Mouse (Mus musculus): ENCODE data around the gene Faah. TPM values are rescaled to one million over a fixed set of nuclear protein-coding genes. Genes with fewer than 3 reads are reported as not detected.

Faah gene
- polyA plus RNA-seq, 1 experiment from 2014 or later: 8.3 TPM

- Histone ChIP-seq H3K4me1 (replicated peaks; ENCODE audit: control insufficient read depth, insufficient read depth) (no peaks in the 10 kb centered on the region), H3K27me3 (ENCODE audit: control insufficient read depth, insufficient read depth, low read length) (no peaks in the 10 kb centered on the region), H3K4me3 (ENCODE audit: low read depth, low read length) (no peak overlapping the region), H3K4me2 (replicated peaks; ENCODE audit: low read depth) (no peak overlapping the region), H3K36me3 (ENCODE audit: control insufficient read depth, insufficient read depth, low read length) (peaks cover 7% of the 10 kb centered on the region; the same call in 1 of the 2 replicates), H3K9ac (ENCODE audit: low read length) (no peak overlapping the region), H3K27ac (replicated peaks) (no peak overlapping the region), H3K9me3 (ENCODE audit: control insufficient read depth, low read length) (no peaks in the 10 kb centered on the region)
- TF ChIP-seq CTCF (IDR thresholded peaks at IDR 0.05; ENCODE audit: low read depth) (no peak), EP300 (optimal IDR thresholded peaks at IDR 0.05) (no peak)
- ATAC-seq (ENCODE audit: low FRiP score, low TSS enrichment): no peak
- WGBS: 65% methylated on average over 2 of the region's 2 CpGs
- no peak for DNase-seq (ENCODE audit: low spot score)
These were observed 22.7 kb upstream of the Faah start for GRCm38 (mm10) chr4:116040466-116040865.

- no peaks in the 10 kb centered on the region for H3K27me3 ChIP-seq (ENCODE audit: control insufficient read depth, insufficient read depth, low read length)
- no peak for DNase-seq (ENCODE audit: low spot score)
- H3K36me3 ChIP-seq (ENCODE audit: control insufficient read depth, insufficient read depth, low read length): peaks cover 10% of the 10 kb centered on the region
- H3K9ac ChIP-seq (ENCODE audit: low read length): no peak overlapping the region
- H3K4me3 ChIP-seq (ENCODE audit: low read depth, low read length): no peak overlapping the region
- H3K4me1 ChIP-seq (replicated peaks; ENCODE audit: control insufficient read depth, insufficient read depth): no peaks in the 10 kb centered on the region
- TF ChIP-seq EP300 (optimal IDR thresholded peaks at IDR 0.05) (no peak), CTCF (IDR thresholded peaks at IDR 0.05; ENCODE audit: low read depth) (no peak)
- no peak overlapping the region for H3K4me2 ChIP-seq (replicated peaks; ENCODE audit: low read depth)
- WGBS: 88% methylated on average over 5 of the region's 5 CpGs
- no peak for ATAC-seq (ENCODE audit: low FRiP score, low TSS enrichment)
- H3K9me3 ChIP-seq (ENCODE audit: control insufficient read depth, low read length): no peaks in the 10 kb centered on the region
- H3K27ac ChIP-seq (replicated peaks): no peak overlapping the region
These were observed 15.6 kb upstream of the Faah start for GRCm38 (mm10) chr4:116033374-116033773.

- DNase-seq (ENCODE audit: low spot score) (no peak), ATAC-seq (ENCODE audit: low FRiP score, low TSS enrichment) (no peak)
- H3K9ac ChIP-seq (ENCODE audit: low read length): no peak overlapping the region
- H3K4me2 ChIP-seq (replicated peaks; ENCODE audit: low read depth): no peak overlapping the region
- no peaks in the 10 kb centered on the region for H3K4me1 ChIP-seq (replicated peaks; ENCODE audit: control insufficient read depth, insufficient read depth)
- peaks cover 10% of the 10 kb centered on the region for H3K36me3 ChIP-seq (ENCODE audit: control insufficient read depth, insufficient read depth, low read length)
- no peak overlapping the region for H3K4me3 ChIP-seq (ENCODE audit: low read depth, low read length)
- TF ChIP-seq EP300 (optimal IDR thresholded peaks at IDR 0.05) (no peak), CTCF (IDR thresholded peaks at IDR 0.05; ENCODE audit: low read depth) (no peak)
- no peaks in the 10 kb centered on the region for H3K9me3 ChIP-seq (ENCODE audit: control insufficient read depth, low read length)
- no peak overlapping the region for H3K27ac ChIP-seq (replicated peaks)
- no peaks in the 10 kb centered on the region for H3K27me3 ChIP-seq (ENCODE audit: control insufficient read depth, insufficient read depth, low read length)
- 88% methylated on average over 9 of the region's 9 CpGs for WGBS
These were observed 15.2 kb upstream of the Faah start for GRCm38 (mm10) chr4:116032906-116033305.

- DNase-seq (ENCODE audit: low spot score) (peak; percentile 86), ATAC-seq (ENCODE audit: low FRiP score, low TSS enrichment) (peak; percentile 84)
- under 1% methylated on average over 49 of the region's 60 CpGs for WGBS
These were observed 325 bp downstream of the Faah start for GRCm38 (mm10) chr4:116017300-116017901.

GRCm38 (mm10) chr4:116016862-116017299 lies 845 bp downstream of the Faah start:
- H3K4me2 ChIP-seq (replicated peaks; ENCODE audit: low read depth): peak overlapping the region; percentile 96
- no peaks in the 10 kb centered on the region for H3K36me3 ChIP-seq (ENCODE audit: control insufficient read depth, insufficient read depth, low read length)
- DNase-seq (ENCODE audit: low spot score): no peak
- ATAC-seq (ENCODE audit: low FRiP score, low TSS enrichment): peak; percentile 28; the same call in 1 of the 2 replicates
- H3K4me3 ChIP-seq (ENCODE audit: low read depth, low read length): peak overlapping the region; percentile 58
- no peak overlapping the region; the same call in 1 of the 2 replicates for H3K9ac ChIP-seq (ENCODE audit: low read length)
- TF ChIP-seq EP300 (optimal IDR thresholded peaks at IDR 0.05) (no peak), CTCF (IDR thresholded peaks at IDR 0.05; ENCODE audit: low read depth) (no peak)
- H3K27ac ChIP-seq (replicated peaks): no peak overlapping the region
- H3K27me3 ChIP-seq (ENCODE audit: control insufficient read depth, insufficient read depth, low read length): no peaks in the 10 kb centered on the region
- H3K9me3 ChIP-seq (ENCODE audit: control insufficient read depth, low read length): no peaks in the 10 kb centered on the region
- no peaks in the 10 kb centered on the region for H3K4me1 ChIP-seq (replicated peaks; ENCODE audit: control insufficient read depth, insufficient read depth)
- WGBS: 13% methylated on average over 16 of the region's 16 CpGs

More at GRCm38 (mm10) chr4:116017300-116017901, 325 bp downstream of the Faah start:
- H3K4me2 ChIP-seq (replicated peaks; ENCODE audit: low read depth): peak overlapping the region; percentile 96
- H3K27me3 ChIP-seq (ENCODE audit: control insufficient read depth, insufficient read depth, low read length): no peaks in the 10 kb centered on the region
- H3K9me3 ChIP-seq (ENCODE audit: control insufficient read depth, low read length): no peaks in the 10 kb centered on the region
- TF ChIP-seq EP300 (optimal IDR thresholded peaks at IDR 0.05) (no peak), CTCF (IDR thresholded peaks at IDR 0.05; ENCODE audit: low read depth) (no peak)
- peak overlapping the region; percentile 58 for H3K4me3 ChIP-seq (ENCODE audit: low read depth, low read length)
- no peak overlapping the region; the same call in 1 of the 2 replicates for H3K27ac ChIP-seq (replicated peaks)
- H3K4me1 ChIP-seq (replicated peaks; ENCODE audit: control insufficient read depth, insufficient read depth): no peaks in the 10 kb centered on the region
- H3K36me3 ChIP-seq (ENCODE audit: control insufficient read depth, insufficient read depth, low read length): no peaks in the 10 kb centered on the region
- peak overlapping the region; percentile 54 for H3K9ac ChIP-seq (ENCODE audit: low read length)

- TF ChIP-seq CTCF (IDR thresholded peaks at IDR 0.05; ENCODE audit: low read depth): no peak
- TF ChIP-seq EP300 (optimal IDR thresholded peaks at IDR 0.05): no peak
- no peak for DNase-seq (ENCODE audit: low spot score)
- no peak overlapping the region for H3K9ac ChIP-seq (ENCODE audit: low read length)
- no peaks in the 10 kb centered on the region for H3K4me1 ChIP-seq (replicated peaks; ENCODE audit: control insufficient read depth, insufficient read depth)
- H3K4me2 ChIP-seq (replicated peaks; ENCODE audit: low read depth): 0 out of 2 replicates have a peak overlapping the region, but pooled peaks have one; percentile 96
- no peak overlapping the region for H3K4me3 ChIP-seq (ENCODE audit: low read depth, low read length)
- no peak for ATAC-seq (ENCODE audit: low FRiP score, low TSS enrichment)
- no peaks in the 10 kb centered on the region for H3K9me3 ChIP-seq (ENCODE audit: control insufficient read depth, low read length)
- 43% methylated on average over 3 of the region's 3 CpGs for WGBS
- H3K27ac ChIP-seq (replicated peaks): no peak overlapping the region
- no peaks in the 10 kb centered on the region for H3K27me3 ChIP-seq (ENCODE audit: control insufficient read depth, insufficient read depth, low read length)
- H3K36me3 ChIP-seq (ENCODE audit: control insufficient read depth, insufficient read depth, low read length): no peaks in the 10 kb centered on the region
These were observed 1.3 kb downstream of the Faah start for GRCm38 (mm10) chr4:116016396-116016795.
